Mouse (Mus musculus) c-Kit-positive CD71-positive TER-119-negative erythroid progenitor cells, embryonic 14.5 days (primary cell): ENCODE data around the gene Slc41a1.

Experiments used
- DNase-seq: peaks from one replicate; pipeline ENCODE4 v3.0.0-alpha.2; 2013; ENCODE audit warnings: low read depth

Gene Slc41a1

DNA sequence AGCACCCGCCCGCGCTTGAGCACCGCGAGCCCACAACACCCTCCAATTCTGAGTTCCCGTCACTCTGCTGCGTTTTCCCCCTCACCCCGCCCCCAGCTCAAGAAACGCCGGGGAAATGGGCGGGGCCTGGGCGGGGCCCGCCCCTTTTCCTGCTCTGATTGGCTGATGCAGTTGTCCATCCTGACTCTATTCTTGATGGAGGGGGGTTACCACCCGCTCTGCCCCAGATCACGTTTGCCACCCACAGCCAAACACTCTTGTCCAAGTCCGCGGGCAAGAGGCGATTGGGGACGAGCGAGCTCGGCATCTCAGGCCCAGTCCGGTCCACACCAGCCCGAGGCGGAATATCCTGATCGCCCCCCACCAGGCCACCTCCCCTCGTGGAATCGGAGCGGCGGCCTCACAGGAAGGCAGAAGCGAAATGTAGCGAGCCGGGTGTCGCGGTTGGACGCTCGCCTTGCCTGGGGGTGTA lies 530 bp downstream of the Slc41a1 start:
- DNase-seq, result peak; percentile 92

DNA sequence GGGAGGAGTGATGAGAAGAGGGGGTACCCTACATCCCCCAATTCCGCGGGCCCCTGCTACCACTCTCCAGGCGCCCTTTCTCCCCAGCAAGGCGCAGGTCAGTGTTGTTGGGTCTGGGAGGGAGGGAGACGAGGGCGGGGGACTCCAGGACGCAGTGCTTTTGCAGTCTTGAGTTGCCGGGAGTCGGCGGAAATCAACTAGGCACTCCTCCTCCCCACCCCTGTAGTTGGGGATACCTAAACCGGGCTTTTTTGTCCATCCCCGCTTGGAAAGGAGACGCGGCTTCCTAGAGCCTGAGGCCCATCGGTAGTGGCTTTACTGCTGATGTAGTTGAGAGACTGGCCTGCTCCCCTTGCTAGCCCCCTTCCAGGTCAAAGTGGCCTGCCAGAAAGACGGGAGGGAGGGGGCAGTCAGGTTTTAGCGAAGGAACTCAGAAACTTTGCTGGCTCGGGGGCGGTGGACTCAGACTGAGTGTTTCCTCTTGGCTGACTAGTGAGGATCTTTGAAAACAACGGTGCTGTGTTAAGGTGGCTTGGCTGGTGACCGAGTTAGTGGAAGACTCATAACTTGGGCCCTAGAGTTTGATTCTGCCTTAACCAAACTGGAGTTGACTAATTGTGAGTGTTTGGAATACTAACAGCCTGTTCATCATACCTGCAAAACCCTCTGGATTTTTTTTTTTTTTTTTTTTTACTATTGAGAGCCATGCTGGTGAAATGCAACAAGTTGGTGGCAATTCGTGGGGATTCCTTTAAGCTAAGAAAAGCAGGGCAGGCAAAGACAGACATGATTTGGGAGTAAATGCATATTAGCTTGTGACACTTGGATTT lies 1.2 kb downstream of the Slc41a1 start:
- DNase-seq, result peak; percentile 28

DNA sequence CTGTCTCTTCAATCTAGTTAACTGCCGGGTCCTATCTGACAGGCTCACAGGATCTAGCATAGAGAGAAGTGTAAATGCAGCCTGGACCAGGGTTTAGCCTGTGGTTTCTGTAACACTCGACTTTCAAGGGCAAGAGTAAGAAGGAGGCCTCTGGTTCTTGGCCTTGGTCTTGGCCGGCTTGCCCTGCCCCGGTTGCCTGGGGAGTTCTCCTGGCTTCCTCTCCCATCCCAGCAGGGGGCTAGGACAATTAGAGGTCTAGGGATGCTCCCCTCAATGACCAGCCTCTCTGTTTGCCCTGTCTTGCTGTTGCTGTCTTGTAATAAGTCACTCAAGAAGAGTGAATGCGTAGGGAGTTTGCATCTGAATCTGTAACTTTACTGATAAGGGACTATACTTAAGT lies 2.0 kb downstream of the Slc41a1 start:
- no peak for DNase-seq

DNA sequence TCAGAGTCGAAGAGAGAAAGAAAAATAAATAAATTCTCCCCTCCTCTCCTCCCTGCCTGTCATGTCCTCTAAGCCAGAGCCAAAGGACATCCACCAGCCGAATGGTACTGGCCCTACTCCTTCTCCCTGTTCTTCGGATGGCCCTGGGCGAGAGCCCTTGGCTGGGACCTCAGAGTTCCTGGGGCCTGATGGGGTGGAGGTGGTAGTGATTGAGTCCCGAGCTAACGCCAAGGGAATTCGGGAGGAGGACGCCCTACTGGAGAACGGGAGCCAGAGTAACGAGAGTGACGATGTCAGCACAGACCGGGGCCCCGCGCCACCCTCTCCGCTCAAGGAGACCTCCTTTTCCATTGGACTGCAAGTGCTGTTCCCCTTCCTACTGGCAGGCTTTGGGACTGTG lies 3.3 kb downstream of the Slc41a1 start:
- DNase-seq, result no peak

DNA sequence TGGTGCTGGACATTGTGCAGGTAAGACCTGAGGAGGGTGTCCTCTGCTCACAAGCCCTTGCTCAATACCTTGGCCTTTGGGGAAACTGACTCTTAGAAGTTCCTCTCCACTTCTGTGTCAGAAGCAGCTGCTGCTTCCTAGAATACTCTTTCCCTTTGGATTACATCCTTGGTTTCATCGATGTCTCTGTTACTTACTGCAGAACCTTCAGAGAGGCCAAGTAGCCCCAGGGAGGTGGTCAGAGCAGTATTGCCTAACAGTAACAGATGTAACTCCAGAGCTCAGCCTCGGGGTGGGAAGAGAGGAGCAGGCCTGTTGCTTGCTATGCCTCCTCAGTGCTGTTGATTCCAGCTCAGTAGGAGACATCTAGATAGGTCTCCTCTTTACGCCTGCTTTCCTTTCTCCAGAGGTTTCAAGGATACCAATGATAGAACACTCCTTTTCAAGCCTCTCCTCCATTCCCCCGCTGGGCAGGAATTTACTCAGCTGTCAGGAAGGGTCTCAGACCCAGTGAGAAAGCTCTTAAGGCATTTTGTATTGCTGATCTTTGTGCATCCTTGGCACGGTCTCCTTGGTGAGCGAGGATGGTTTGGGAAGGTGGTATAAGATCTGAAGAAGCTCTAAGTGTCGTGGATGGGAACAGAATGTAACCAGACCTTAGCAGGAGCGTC lies 3.8 kb downstream of the Slc41a1 start:
- DNase-seq, result no peak

DNA sequence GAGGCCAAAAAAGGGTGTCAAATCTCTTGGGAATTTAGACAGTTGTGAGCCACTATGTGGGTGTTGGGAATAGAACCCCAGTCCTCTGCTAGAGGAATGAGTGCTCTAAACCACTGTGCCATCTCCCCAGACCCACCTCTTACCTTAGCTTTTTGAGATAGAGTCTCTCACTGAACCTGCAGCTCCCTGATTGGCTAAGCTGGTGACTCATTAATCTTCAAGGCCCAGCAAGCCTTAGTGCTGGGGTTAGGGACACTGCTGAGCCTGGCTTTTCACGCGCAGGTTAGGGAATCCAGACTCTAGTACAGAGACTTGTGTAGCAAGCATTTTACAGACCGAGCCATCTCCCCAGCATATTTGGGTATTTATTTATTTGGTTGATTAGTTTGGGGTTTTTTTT lies 9.7 kb downstream of the Slc41a1 start:
- DNase-seq, result no peak

DNA sequence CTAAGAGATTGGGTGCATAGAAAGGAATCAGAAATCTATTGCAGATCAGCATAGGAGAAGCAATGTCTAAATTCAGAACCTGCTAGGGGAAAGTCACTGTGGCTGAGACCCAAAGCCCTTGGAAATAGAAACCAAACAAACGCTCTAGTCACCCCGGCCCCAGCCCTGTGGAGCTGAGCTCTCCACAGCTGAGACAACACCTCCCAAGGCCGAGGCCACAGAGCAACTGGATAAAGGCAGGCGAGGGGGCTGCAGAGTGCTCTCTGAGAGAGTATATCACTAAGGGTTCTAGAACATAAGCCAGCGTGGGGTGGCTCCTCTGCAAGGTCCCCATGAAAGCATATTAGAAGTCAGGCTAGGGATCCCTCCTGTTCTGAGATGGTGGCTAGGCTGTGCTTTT lies 11.2 kb downstream of the Slc41a1 start:
- no peak for DNase-seq

DNA sequence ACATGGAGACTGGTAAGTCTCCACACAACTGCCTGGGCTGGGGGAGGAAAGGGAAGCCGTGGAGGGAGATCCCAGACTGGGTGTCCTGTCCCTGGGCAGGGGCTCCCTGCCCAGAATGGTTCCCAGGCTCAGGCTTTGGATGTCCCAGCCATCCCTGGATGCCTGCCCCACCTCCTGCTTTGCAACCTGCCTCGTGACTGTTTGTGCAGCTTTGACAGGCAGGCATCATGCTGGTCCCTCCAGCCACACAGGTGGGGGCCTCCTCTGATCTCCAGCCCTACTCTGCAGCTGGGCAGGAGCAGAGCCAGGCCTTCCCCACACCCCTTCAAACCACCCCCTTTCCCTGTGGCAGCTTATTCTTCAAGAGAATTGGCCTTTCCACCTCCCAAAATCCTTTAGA lies 12.0 kb downstream of the Slc41a1 start:
- no peak for DNase-seq

DNA sequence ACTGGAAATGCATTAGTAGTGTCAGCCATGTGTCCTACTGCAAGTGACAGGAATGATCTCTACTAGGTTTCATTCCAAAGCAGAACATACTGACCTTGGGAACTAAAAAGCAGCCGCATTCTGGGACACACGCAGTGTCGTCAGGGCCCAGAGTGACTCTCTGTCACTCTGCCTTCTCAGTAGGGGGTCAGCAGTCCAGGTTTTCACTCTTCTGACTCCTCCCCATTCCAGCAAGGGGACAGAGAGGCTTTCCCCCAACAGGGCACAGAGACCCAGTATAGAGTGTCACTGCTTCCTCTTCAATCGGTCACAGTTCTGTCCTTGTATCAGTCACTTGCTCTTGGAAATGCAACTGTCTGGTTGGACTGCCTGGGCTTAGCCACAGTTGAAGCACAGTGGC lies 14.9 kb downstream of the Slc41a1 start:
- no peak for DNase-seq

DNA sequence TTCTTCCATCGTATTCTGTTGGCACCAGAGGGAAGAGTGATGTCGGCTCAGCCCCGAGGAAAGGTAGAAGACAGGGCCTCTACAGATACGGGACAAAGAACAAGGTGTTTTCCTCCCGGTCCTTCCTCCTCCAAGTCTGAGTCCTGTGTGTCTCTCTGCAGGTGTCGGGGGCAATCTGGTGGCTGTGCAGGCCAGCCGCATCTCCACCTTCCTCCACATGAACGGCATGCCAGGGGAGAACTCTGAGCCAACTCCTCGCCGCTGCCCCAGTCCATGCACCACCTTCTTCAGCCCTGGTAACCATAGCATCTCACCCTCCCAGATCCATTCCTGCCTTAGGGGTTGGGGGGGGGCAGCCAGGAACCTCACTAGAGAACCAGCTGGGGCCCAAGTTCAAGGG lies 16.5 kb downstream of the Slc41a1 start:
- no peak for DNase-seq

DNA sequence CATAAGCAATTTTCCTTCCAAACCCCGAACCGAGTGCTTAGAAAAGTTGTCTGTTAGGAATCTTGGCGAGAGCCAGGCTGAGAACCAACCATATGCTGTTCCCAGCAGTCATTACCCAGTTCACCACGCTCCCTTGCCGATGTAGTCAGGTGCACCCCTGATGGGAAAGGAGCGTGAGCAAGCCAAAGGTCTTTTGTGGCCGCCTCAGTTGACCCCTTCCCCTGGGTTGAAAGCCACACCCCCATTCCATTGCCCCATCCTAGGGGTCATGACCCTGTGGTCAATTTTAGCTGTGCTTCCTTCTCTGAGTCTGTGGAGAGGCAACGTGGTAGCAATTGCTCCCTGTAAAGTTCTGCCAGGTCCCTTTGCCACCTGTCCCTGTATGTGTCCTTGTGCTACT lies 17.6 kb downstream of the Slc41a1 start:
- no peak for DNase-seq

DNA sequence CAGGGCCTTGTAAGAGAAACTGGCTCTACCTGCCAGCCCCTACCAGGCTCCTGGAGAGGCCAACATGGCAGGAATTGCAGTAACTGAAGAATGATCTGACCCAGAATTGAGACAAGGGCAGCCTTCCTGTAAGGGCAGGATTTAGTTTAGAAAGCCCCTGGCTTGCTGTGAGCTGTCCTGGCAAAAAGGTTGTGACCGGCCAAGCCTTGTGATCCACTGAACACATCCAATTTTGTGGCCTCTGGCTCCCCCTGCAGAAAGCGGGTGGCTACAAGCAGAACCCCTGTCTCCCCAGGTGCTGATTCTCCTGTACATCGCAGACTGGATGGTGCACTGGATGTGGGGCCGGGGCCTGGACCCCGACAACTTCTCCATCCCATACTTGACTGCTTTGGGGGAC lies 19.0 kb downstream of the Slc41a1 start:
- DNase-seq, result no peak

DNA sequence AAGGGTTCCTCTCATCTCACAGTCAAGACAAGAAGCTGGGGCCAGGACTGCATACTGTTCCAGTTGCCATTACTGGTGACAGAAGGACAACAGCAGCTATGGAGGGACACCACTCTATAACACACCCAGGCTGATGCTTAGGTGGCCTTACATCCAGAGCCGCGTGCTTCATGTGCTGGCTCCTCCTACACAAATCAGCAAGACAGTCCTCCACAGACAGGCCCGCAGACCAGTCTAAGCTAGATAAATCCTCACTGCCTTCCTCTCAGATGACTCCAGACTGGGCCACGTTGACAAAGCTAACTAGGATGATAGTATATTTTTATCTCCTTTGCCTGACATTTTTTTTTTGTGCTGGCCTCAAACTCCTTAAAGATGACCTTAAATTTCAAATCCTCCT lies 34.5 kb downstream of the Slc41a1 start:
- DNase-seq, result no peak

DNA sequence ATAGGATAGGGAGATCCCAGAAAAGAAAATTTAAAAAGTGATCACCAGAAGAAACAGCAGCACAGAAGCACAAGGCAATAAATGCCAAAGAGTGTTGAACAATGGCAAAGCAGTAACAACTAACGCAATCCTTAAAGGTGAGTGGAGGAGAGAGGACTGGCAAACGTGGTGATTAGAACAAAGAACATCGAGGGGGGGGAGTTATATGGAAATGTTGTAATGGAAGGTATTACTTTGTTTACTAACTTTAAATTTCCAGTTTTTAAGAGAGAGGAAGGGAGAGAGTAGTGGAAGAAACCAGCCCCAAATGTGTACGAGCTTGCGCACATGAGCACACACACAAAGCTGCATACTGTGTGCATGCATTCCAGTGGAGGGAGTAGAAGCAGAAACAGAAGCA lies 38.3 kb downstream of the Slc41a1 start:
- DNase-seq, result no peak

DNA sequence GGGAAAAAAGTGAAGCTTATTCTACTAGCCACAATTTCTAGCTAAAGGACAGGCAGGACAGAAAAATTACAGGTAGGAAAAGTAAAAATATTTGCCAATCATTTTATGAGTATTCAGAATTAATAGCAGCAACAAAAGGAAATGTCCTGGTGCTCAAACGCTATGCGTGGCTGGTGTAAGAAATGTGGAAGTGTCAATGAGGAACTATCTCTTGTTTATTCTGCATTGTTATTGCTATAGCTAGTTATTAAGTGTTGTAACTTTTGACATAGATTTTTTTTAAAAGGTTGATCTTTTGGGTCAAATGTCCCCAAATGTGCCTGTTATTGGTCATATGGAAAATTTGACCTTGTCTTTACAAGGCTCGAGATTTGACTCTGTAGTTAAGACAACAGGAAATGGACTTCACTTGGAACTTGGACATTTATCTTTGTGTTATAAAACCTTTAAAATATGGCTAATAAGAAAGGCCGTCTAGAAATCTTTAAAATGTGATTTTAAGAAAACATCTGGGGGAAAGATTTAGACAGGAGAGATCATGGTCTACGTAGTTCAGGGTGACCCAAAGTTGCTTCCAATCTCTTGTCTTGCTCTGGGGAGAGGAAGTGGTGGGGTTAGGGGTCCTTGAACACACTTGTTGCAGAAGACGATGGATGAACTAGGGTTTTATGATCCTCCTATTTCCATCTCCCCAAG lies 39.2 kb downstream of the Slc41a1 start:
- no peak for DNase-seq

DNA sequence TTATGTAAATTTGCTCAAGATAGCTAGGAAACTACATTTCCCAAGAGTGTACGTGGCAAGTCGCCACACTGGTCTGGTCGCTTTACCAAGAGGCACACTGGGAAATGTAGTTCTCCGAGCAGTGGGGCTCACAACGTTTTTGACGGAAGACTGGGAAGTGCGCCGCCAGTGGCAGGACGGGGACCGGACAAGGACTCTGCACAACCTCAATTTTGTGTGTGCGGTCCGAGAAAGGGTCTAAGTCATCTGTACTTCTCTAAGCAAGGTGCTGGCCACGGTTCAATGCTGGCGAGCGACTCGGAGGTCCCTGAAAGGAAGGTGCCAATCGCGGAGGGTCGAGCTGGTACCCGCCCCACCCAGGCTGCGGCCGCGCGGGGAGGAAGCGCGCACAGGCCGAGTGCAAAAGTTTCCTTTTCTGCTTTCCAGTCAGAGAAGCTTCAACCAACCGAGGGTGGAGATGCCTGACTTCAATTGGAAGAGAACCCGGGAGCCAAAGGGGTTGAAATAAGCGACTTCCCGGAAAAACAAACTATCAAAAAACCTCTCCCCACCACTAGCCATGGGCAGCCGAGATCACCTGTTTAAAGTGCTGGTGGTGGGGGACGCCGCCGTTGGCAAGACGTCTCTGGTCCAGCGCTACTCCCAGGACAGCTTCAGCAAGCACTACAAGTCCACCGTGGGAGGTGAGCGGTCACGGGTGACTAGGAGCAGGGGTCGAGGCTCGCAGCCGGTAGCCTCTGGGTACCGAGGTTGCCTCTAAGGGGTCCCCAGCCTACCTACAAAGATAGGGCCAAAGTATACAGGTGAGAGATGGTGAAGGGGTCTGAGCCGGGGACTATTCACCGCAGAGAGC lies 40.0 kb downstream of the Slc41a1 start, which contains the start of gene Rab29:
Gene Rab29 (plus strand): TSS at position 132 of the 853 bp plus-strand sequence.
- peak; percentile 87 for DNase-seq

DNA sequence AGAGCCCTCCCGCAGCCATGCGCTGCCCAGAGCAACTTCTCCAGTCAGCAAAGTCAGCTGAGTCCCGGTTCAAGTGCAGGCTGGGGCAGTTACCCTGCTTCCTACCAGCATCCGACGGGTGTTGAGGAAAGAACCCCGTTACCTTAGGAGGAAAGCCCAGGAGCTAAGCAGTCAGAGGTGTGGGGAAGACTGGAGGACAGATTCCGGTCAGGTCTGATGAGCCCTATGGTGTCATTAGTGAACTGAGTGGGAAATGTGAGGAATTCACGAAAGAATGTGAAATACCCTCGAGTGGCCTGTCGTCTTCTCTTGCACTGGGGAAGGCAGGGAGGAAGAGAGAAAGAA lies 40.6 kb downstream of the Slc41a1 start:
- no peak for DNase-seq

DNA sequence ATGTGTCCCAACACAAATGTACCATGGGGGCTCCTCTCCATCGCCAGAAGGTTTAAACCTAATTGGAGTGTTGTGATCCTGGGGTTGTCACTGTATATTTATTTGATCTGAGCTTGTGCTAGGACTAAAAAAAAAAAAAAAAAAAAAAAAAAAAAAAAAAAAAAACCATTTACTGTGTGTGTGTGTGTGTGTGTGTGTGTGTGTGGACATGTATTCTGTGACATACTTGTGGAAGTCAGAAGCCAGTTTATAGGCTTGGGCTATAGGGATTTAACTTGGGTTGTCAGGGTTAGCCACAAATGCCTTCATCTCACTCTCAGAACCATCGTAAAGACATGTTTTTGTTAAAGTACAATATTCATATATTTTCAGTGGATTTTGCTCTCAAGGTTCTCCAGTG lies 42.3 kb downstream of the Slc41a1 start:
- no peak for DNase-seq

DNA sequence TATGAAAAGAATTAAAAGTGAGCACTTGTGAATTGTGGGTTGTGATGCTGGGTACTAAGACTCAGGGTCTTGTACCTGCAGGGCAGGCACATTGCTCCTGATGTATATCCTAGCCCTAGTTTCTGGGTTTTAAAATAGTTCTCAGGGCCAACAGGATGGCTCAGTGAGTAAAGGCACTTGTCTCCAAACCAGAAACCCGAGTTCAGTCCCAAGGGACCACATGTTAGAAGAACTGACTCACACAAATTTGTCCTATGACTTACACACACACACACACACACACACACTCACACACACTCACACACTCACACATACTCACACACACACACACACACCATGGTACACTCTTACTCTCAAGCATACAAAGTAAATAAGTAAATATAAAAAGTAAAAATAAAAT lies 45.6 kb downstream of the Slc41a1 start:
- no peak for DNase-seq

DNA sequence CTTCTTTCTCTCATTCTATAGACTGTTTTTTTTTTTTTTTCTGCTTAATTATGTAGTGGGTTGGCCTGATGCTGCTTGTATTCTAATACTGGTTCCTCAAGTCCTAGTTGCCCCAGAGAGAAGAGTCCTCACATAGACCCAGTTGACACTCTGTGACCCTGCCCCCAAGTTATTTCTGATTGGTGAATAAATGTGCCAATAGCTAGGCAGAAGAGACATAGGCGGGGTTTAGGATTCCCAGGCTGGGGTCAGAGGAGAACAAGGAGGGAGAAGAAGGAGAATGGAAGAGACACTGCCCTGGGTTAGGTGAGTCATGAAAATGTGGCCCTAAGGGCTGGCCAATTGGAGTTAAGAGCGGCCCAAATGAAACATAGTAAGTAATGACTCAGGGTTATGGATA lies 52.5 kb downstream of the Slc41a1 start:
- no peak for DNase-seq

DNA sequence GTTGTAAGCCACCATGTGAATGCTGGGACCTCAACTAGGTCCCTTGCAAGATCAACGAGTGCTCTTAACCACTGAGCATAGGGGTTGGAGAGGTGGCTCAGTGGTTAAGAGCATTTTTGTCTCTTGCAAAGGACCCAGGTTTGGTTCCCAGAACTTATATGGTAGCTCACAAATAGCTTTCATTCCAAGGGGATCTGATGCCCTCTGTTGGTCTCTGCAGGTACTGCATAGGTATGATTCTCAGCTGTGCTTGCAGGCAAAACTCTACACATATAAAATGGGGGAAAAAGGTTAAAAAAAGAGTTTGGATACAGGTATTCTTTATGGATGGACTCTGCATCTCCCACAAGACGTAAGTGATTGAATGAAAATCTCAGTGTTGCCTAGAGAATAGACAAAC lies 55.5 kb downstream of the Slc41a1 start:
- DNase-seq, result peak; percentile 40

DNA sequence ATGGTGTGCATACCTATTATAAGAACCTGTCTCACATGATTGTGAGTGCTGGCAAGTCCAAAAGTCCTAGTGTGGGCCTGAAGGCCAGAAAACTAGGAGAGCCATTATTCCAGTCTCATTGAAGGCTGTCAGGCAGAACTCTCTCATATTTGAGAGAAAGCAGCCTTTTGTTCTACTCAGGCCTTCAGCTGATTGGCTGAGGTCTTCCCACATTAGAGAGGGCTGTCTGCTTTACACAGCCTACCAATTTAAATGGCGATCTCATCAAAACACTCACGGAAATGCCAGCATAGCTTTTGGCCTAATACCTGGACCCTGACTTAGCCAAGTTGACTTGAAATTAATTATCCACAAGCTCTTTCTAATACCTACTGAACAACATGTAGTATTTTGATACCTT lies 58.9 kb downstream of the Slc41a1 start:
- DNase-seq, result no peak
